Mouse (Mus musculus) splenic B cell, adult 2 months (primary cell): Measurements from ENCODE around the gene Gm45015.
A peak's percentile ranks its signal among the peaks of the same experiment; 100 is the strongest.

Experiments used
- DNase-seq: peaks from one replicate; pipeline ENCODE4 v3.0.0-alpha.2; 2011; ENCODE audit warnings: low read depth, low spot score
- H3K27me3 ChIP-seq: 2 replicates; pipeline ENCODE4 v1.6.1; 2012; ENCODE audit warnings: mild to moderate bottlenecking, low read length, moderate library complexity, mixed read lengths; ENCODE audit not compliant: control insufficient read depth, poor library complexity, insufficient read depth, severe bottlenecking
- H3K36me3 ChIP-seq: 2 replicates; pipeline ENCODE4 v1.6.1; 2012; ENCODE audit warnings: mild to moderate bottlenecking, low read length, moderate library complexity, mixed read lengths; ENCODE audit not compliant: control insufficient read depth, poor library complexity, insufficient read depth, severe bottlenecking

Gm45015 gene

GRCm38 (mm10) chrX:73336740-73337139 lies at the start of gene Gm45015:
Gene Gm45015, minus strand, starts transcription at chrX:73336840.
- Histone ChIP-seq H3K27me3 (no peaks in the 10 kb centered on the region), H3K36me3 (no peaks in the 10 kb centered on the region)
- DNase-seq: no peak

GRCm38 (mm10) chrX:73384924-73385323 lies 48.3 kb upstream of the Gm45015 start:
- Histone ChIP-seq H3K36me3 (no peaks in the 10 kb centered on the region), H3K27me3 (no peaks in the 10 kb centered on the region)
- DNase-seq: no peak

- no peaks in the 10 kb centered on the region for H3K27me3 ChIP-seq
- no peak for DNase-seq
- no peaks in the 10 kb centered on the region for H3K36me3 ChIP-seq
Measured at GRCm38 (mm10) chrX:73384419-73384818, 47.8 kb upstream of the Gm45015 start.

GRCm38 (mm10) chrX:73363291-73363690 lies 26.7 kb upstream of the Gm45015 start:
- Histone ChIP-seq H3K27me3 (no peaks in the 10 kb centered on the region), H3K36me3 (no peaks in the 10 kb centered on the region)
- no peak for DNase-seq

- Histone ChIP-seq H3K27me3 (no peaks in the 10 kb centered on the region), H3K36me3 (no peaks in the 10 kb centered on the region)
- DNase-seq: no peak
Measured at GRCm38 (mm10) chrX:73356719-73357118, 20.1 kb upstream of the Gm45015 start.

- DNase-seq: no peak
- H3K27me3 ChIP-seq: no peaks in the 10 kb centered on the region
- H3K36me3 ChIP-seq: 0 out of 2 replicates have a peak, but pooled peaks cover 1% of the 10 kb centered on the region
Measured at GRCm38 (mm10) chrX:73356163-73356562, 19.5 kb upstream of the Gm45015 start.

- no peaks in the 10 kb centered on the region for H3K36me3 ChIP-seq
- DNase-seq: no peak
- H3K27me3 ChIP-seq: no peaks in the 10 kb centered on the region
Measured at GRCm38 (mm10) chrX:73344346-73344745, 7.7 kb upstream of the Gm45015 start.

- Histone ChIP-seq H3K27me3 (no peaks in the 10 kb centered on the region), H3K36me3 (no peaks in the 10 kb centered on the region)
- no peak for DNase-seq
Measured at GRCm38 (mm10) chrX:73343802-73344201, 7.2 kb upstream of the Gm45015 start.

- peak; percentile 44 for DNase-seq
- H3K36me3 ChIP-seq: no peaks in the 10 kb centered on the region
Measured at GRCm38 (mm10) chrX:73342941-73343735, 6.5 kb upstream of the Gm45015 start.

GRCm38 (mm10) chrX:73342483-73342895 lies 5.8 kb upstream of the Gm45015 start, which contains the start of gene Zfp275:
Gene Zfp275, plus strand, starts transcription at chrX:73342621.
- H3K27me3 ChIP-seq: no peaks in the 10 kb centered on the region
- peak; percentile 69 for DNase-seq
- no peaks in the 10 kb centered on the region for H3K36me3 ChIP-seq

More at GRCm38 (mm10) chrX:73342941-73343735, 6.5 kb upstream of the Gm45015 start:
- no peaks in the 10 kb centered on the region for H3K27me3 ChIP-seq

- no peak for DNase-seq
- H3K36me3 ChIP-seq: no peaks in the 10 kb centered on the region
- H3K27me3 ChIP-seq: no peaks in the 10 kb centered on the region
Measured at GRCm38 (mm10) chrX:73342068-73342467, 5.4 kb upstream of the Gm45015 start.

- H3K27me3 ChIP-seq: no peaks in the 10 kb centered on the region
- no peak for DNase-seq
- H3K36me3 ChIP-seq: no peaks in the 10 kb centered on the region
Measured at GRCm38 (mm10) chrX:73341473-73341872, 4.8 kb upstream of the Gm45015 start.

GRCm38 (mm10) chrX:73333548-73333947 lies 3.1 kb downstream of the Gm45015 start:
- H3K27me3 ChIP-seq: no peaks in the 10 kb centered on the region
- DNase-seq: no peak
- no peaks in the 10 kb centered on the region for H3K36me3 ChIP-seq

GRCm38 (mm10) chrX:73327215-73327614 lies 9.4 kb downstream of the Gm45015 start:
- no peaks in the 10 kb centered on the region for H3K36me3 ChIP-seq
- DNase-seq: no peak

GRCm38 (mm10) chrX:73321029-73321428 lies 15.6 kb downstream of the Gm45015 start:
- no peak for DNase-seq
- no peaks in the 10 kb centered on the region for H3K27me3 ChIP-seq
- no peaks in the 10 kb centered on the region for H3K36me3 ChIP-seq

More at GRCm38 (mm10) chrX:73327215-73327614, 9.4 kb downstream of the Gm45015 start:
- H3K27me3 ChIP-seq: no peaks in the 10 kb centered on the region
